Mouse (Mus musculus) layer of hippocampus, adult 8-10 months (tissue): Measurements from ENCODE around the gene 4930451I11Rik. TPM values are rescaled to one million over a fixed set of nuclear protein-coding genes. Genes with fewer than 3 reads are reported as not detected.

ENCODE experiments used
- DNase-seq, 2 experiments: peaks; one replicate each; pipeline ENCODE4 v3.0.0; 2022; ENCODE audit warnings: low spot score in 2 of 2
- total RNA-seq, 4 experiments: library from RNA; stranded (reverse); gene quantifications; 2 replicates each; pipeline ENCODE4 v1.2.4; 2022

4930451I11Rik gene
- total RNA-seq, 4 experiments from 2014 or later = not detected

DNA sequence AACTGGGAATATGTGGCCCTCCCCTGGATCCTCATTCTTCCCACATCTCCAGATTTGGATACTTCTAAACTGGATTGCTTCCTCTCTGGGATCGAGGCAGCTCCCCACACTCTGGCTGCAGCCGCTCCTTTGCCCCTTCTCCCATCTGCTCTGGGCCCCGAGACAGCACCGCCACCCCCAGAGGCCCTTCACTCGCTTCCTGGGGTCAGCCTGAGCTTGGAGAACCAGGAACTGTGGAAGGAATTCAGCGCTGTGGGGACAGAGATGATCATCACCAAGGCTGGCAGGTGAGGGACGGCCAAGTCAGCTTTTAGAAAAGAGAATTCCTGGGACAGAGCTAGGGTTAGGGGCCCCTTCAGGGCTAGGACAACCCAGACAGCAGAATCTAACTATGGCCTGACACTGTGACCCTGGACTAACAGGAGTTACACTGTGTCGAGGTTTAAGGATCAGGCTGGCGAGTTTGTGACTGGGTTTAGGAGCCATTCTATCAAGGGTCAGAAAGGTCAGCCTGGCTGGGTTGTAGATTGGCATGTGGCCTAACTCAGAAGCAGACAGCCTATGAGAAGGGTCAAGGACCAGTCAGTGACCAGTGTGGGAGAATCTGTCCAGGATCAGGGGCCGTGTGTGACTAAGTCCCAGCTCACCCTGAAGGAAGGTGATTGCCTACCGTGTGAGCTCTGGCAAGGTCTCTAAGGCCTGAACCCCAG lies 49.6 kb downstream of the 4930451I11Rik start:
- no peak for DNase-seq

DNA sequence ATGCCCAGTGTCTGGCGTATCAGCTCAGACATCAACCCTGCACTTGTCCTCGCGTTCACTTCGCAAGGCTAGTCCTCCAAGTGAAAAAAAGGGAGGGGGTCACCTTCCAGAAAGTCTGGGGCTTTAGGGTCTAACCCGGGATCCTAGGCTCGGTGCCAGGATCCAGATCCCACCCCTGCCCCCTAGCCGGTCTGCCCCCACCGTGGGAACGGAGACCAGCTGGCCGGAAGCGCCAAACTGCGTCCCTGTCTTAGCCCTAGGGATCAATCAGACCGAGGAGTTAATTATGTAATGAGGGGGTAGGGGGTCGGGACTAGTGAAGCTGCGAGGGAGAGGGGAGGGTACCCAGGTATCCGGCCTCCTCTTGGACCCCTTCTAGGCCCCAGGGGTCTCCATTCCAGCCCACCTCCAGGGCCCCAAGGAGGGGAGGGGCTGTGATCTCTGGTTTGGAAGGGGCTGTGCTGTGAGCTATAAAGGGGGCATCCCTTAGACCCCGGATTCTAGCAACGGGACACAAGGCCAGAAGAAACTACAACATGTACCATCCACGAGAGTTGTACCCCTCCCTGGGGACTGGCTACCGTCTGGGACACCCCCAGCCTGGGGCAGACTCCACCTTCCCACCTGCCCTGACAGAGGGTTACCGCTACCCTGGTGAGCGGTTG lies 50.3 kb downstream of the 4930451I11Rik start, which contains the start of gene Tbx6:
Gene Tbx6, plus strand, starts transcription at position 513 of the 665 bp plus-strand sequence.
- DNase-seq = no peak

Other genes starting within 250 kb of the 4930451I11Rik start
- 1 to 10 TPM in 2 of 4 experiments, under 1 TPM in 2; 0.41 to 3.3 (median 1.6) TPM for gene Apobr, start 246.7 kb downstream of the 4930451I11Rik start, total RNA-seq
- gene Cln3, start 245.8 kb downstream of the 4930451I11Rik start, total RNA-seq = 10 to 100 TPM; 31.7 to 46.5 (median 42.0) TPM
- not detected for gene Il27, start 236.7 kb downstream of the 4930451I11Rik start, total RNA-seq
- gene Nupr1, start 200.8 kb downstream of the 4930451I11Rik start, total RNA-seq = 10 to 100 TPM; 10.4 to 15.3 (median 13.2) TPM
- gene Sgf29, start 182.3 kb downstream of the 4930451I11Rik start, total RNA-seq = 10 to 100 TPM; 21.7 to 34.8 (median 33.7) TPM
- gene Sult1a1, start 155.2 kb downstream of the 4930451I11Rik start, total RNA-seq = 10 to 100 TPM in 1 of 4 experiments, 1 to 10 TPM in 3; 6.6 to 13.0 (median 8.6) TPM
- 100 to 1,000 TPM in 1 of 4 experiments, 10 to 100 TPM in 3; 73.9 to 105 (median 92.5) TPM for gene Bola2, start 136.2 kb downstream of the 4930451I11Rik start, total RNA-seq
- 10 to 100 TPM; 19.7 to 21.0 (median 20.1) TPM for gene Slx1b, start 135.9 kb downstream of the 4930451I11Rik start, total RNA-seq
- gene Coro1a, start 123.9 kb downstream of the 4930451I11Rik start, total RNA-seq = 100 to 1,000 TPM; 119 to 166 (median 141) TPM
- gene Mapk3, start 72.0 kb downstream of the 4930451I11Rik start, total RNA-seq = 100 to 1,000 TPM; 165 to 197 (median 178) TPM
- 1 to 10 TPM; 4.4 to 7.9 (median 5.0) TPM for gene Gdpd3, start 65.3 kb downstream of the 4930451I11Rik start, total RNA-seq
- gene Ypel3, start 54.7 kb downstream of the 4930451I11Rik start, total RNA-seq = 100 to 1,000 TPM; 236 to 283 (median 255) TPM
- 1 to 10 TPM in 3 of 4 experiments, under 1 TPM in 1; 0.43 to 1.5 (median 1.2) TPM for gene Tbx6, start 50.2 kb downstream of the 4930451I11Rik start, total RNA-seq
- 10 to 100 TPM; 49.5 to 55.7 (median 51.9) TPM for gene Ppp4c, start 39.1 kb downstream of the 4930451I11Rik start, total RNA-seq
- 10 to 100 TPM; 57.3 to 67.6 (median 62.6) TPM for gene Fam57b, start 34.0 kb downstream of the 4930451I11Rik start, total RNA-seq
- 10 to 100 TPM; 17.6 to 20.0 (median 18.7) TPM for gene Doc2a, start 15.8 kb upstream of the 4930451I11Rik start, total RNA-seq
- gene Hirip3, start 30.3 kb upstream of the 4930451I11Rik start, total RNA-seq = 10 to 100 TPM; 25.6 to 44.7 (median 36.2) TPM
- gene Ino80e, start 30.7 kb upstream of the 4930451I11Rik start, total RNA-seq = 10 to 100 TPM; 46.3 to 59.5 (median 56.1) TPM
- gene Taok2, start 53.1 kb upstream of the 4930451I11Rik start, total RNA-seq = 100 to 1,000 TPM; 146 to 179 (median 151) TPM
- 10 to 100 TPM; 21.8 to 34.3 (median 25.6) TPM for gene Tmem219, start 91.3 kb upstream of the 4930451I11Rik start, total RNA-seq
- 100 to 1,000 TPM; 137 to 173 (median 161) TPM for gene Kctd13, start 97.2 kb upstream of the 4930451I11Rik start, total RNA-seq
- gene Asphd1, start 117.9 kb upstream of the 4930451I11Rik start, total RNA-seq = 10 to 100 TPM; 27.2 to 41.0 (median 31.5) TPM
- 100 to 1,000 TPM; 433 to 476 (median 455) TPM for gene Sez6l2, start 118.9 kb upstream of the 4930451I11Rik start, total RNA-seq
- 100 to 1,000 TPM; 138 to 156 (median 152) TPM for gene Cdipt, start 144.3 kb upstream of the 4930451I11Rik start, total RNA-seq
- gene Cdiptos, start 144.5 kb upstream of the 4930451I11Rik start, total RNA-seq = 1 to 10 TPM in 1 of 4 experiments, not detected in 3; 1.0 TPM
- gene Mvp, start 183.0 kb upstream of the 4930451I11Rik start, total RNA-seq = 10 to 100 TPM; 10.5 to 17.2 (median 14.1) TPM
- not detected for gene Pagr1b, start 184.8 kb upstream of the 4930451I11Rik start, total RNA-seq
- 10 to 100 TPM; 18.9 to 59.7 (median 27.8) TPM for gene Pagr1a, start 185.7 kb upstream of the 4930451I11Rik start, total RNA-seq
- 10 to 100 TPM; 20.5 to 63.0 (median 52.5) TPM for gene Gm42742, start 189.5 kb upstream of the 4930451I11Rik start, total RNA-seq
- gene Prrt2, start 189.6 kb upstream of the 4930451I11Rik start, total RNA-seq = 100 to 1,000 TPM; 208 to 223 (median 215) TPM
- gene Maz, start 195.4 kb upstream of the 4930451I11Rik start, total RNA-seq = 100 to 1,000 TPM; 204 to 209 (median 206) TPM
- gene Kif22, start 210.8 kb upstream of the 4930451I11Rik start, total RNA-seq = 1 to 10 TPM; 2.5 to 9.4 (median 3.8) TPM